Mouse (Mus musculus) stomach, embryonic 15.5 days (tissue): Measurements from ENCODE around the gene Olfr592. TPM values are rescaled to one million over a fixed set of nuclear protein-coding genes. Genes with fewer than 3 reads are reported as not detected.
"Not testable (repeated sequence)": the region's sequence is repeated elsewhere in the genome, so short reads cannot be mapped to it uniquely, and the experiment has no call there.

Source experiments
- ATAC-seq: fragments of 200-750 bp; cut with Nextera tagmentation; 2 replicates; pipeline ENCODE4 v1.8.0; 2017; ENCODE audit warnings: low read depth, moderate number of reproducible peaks, moderate TSS enrichment; ENCODE audit not compliant: insufficient read depth, low FRiP score
- H3K27ac ChIP-seq: fragments of 300-500 bp; sonication (generic); 2 replicates; pipeline ENCODE4 v1.5.1; 2015; ENCODE audit warnings: mild to moderate bottlenecking, inconsistent platforms
- H3K27me3 ChIP-seq: fragments of 300-500 bp; sonication (generic); replicated peaks from 2 replicates; pipeline ENCODE4 v1.6.1; 2015; ENCODE audit warnings: inconsistent platforms
- H3K36me3 ChIP-seq: fragments of 300-500 bp; sonication (generic); 2 replicates; pipeline ENCODE4 v1.6.1; 2015; ENCODE audit warnings: inconsistent platforms
- H3K4me1 ChIP-seq: fragments of 300-500 bp; sonication (generic); 2 replicates; pipeline ENCODE4 v1.6.1; 2015; ENCODE audit warnings: inconsistent platforms
- H3K4me2 ChIP-seq: fragments of 300-500 bp; sonication (generic); 2 replicates; pipeline ENCODE4 v1.6.1; 2015; ENCODE audit warnings: mild to moderate bottlenecking, inconsistent platforms
- H3K4me3 ChIP-seq: fragments of 300-500 bp; sonication (generic); replicated peaks from 2 replicates; pipeline ENCODE4 v1.5.1; 2015; ENCODE audit warnings: inconsistent platforms
- H3K9ac ChIP-seq: fragments of 300-500 bp; sonication (generic); 2 replicates; pipeline ENCODE4 v1.6.1; 2015; ENCODE audit warnings: inconsistent platforms
- H3K9me3 ChIP-seq: fragments of 300-500 bp; sonication (generic); 2 replicates; pipeline ENCODE4 v1.6.1; 2016; ENCODE audit warnings: inconsistent platforms
- WGBS: fragments of 180-500 bp; shearing (Covaris S2); methylation state at CpG from one replicate; pipeline ENCODE4 v1.1.7; 2015; 5-methylcytosine and 5-hydroxymethylcytosine counted together
- polyA plus RNA-seq: library from polyadenylated mRNA; unstranded; fragments of >200 nt; fragmentation: Nextera tagmentation; extraction: Ambion mirVana; gene quantifications from 2 replicates; pipeline ENCODE4 v1.2.1, GENCODE M21; 2015

The Olfr592 gene
- polyA plus RNA-seq: not detected in 2 replicates

GRCm38 (mm10) chr7:103184503-103184902, at the start of gene Olfr592:
Gene Olfr592, plus strand, starts transcription at chr7:103184803.
- H3K27me3 ChIP-seq, H3K4me3 ChIP-seq, ATAC-seq, H3K4me1 ChIP-seq, H3K9ac ChIP-seq, H3K9me3 ChIP-seq, H3K36me3 ChIP-seq, H3K27ac ChIP-seq, H3K4me2 ChIP-seq: not testable (repeated sequence)
- WGBS: 78% methylated on average over 1 of the region's 1 CpGs

GRCm38 (mm10) chr7:103140579-103140978, 44.0 kb upstream of the Olfr592 start, which contains the start of gene Olfr588-ps1:
Gene Olfr588-ps1, plus strand, starts transcription at chr7:103140879.
- H3K27ac ChIP-seq: no peak within 1 kb of the TSS
- 78% methylated on average over 1 of the region's 1 CpGs for WGBS
- no peak within 1 kb of the TSS for H3K4me3 ChIP-seq
- H3K27me3 ChIP-seq: no peaks in the 10 kb centered on the region
- ATAC-seq: no peak
- no peaks in the 10 kb centered on the region for H3K36me3 ChIP-seq
- H3K9me3 ChIP-seq: no peaks in the 10 kb centered on the region
- no peak within 1 kb of the TSS for H3K4me2 ChIP-seq
- H3K9ac ChIP-seq: no peak within 1 kb of the TSS
- no peaks in the 10 kb centered on the region for H3K4me1 ChIP-seq

GRCm38 (mm10) chr7:103156256-103156655, 28.3 kb upstream of the Olfr592 start, which contains the start of gene Olfr589:
Gene Olfr589, minus strand, starts transcription at chr7:103156356.
- Histone ChIP-seq H3K4me1 (no peaks in the 10 kb centered on the region), H3K27ac (no peak within 1 kb of the TSS), H3K9me3 (no peaks in the 10 kb centered on the region), H3K36me3 (no peaks in the 10 kb centered on the region), H3K27me3 (no peaks in the 10 kb centered on the region), H3K4me2 (no peak within 1 kb of the TSS), H3K4me3 (no peak within 1 kb of the TSS), H3K9ac (no peak within 1 kb of the TSS)
- 59% methylated on average over 2 of the region's 2 CpGs for WGBS
- no peak for ATAC-seq

- Histone ChIP-seq H3K27ac (no peak overlapping the region), H3K4me2 (no peak overlapping the region), H3K4me3 (no peak overlapping the region), H3K36me3 (no peaks in the 10 kb centered on the region), H3K9me3 (no peaks in the 10 kb centered on the region), H3K4me1 (no peaks in the 10 kb centered on the region), H3K9ac (no peak overlapping the region), H3K27me3 (no peaks in the 10 kb centered on the region)
- 72% methylated on average over 5 of the region's 5 CpGs for WGBS
- ATAC-seq: no peak
Measured at GRCm38 (mm10) chr7:103169697-103170096, 14.9 kb upstream of the Olfr592 start.

- Histone ChIP-seq H3K36me3 (no peaks in the 10 kb centered on the region), H3K4me3 (no peak within 1 kb of the TSS), H3K4me2 (no peak within 1 kb of the TSS), H3K27me3 (no peaks in the 10 kb centered on the region), H3K9me3 (no peaks in the 10 kb centered on the region), H3K27ac (no peak within 1 kb of the TSS), H3K9ac (no peak within 1 kb of the TSS), H3K4me1 (no peaks in the 10 kb centered on the region)
- no peak for ATAC-seq
- WGBS: 80% methylated on average over 1 of the region's 1 CpGs
Measured at GRCm38 (mm10) chr7:103178240-103178639, 6.4 kb upstream of the Olfr592 start, which contains the start of gene Olfr591. Gene Olfr591, minus strand, starts transcription at chr7:103178340.

GRCm38 (mm10) chr7:103211562-103211961, 27.0 kb downstream of the Olfr592 start, which contains the start of gene Olfr593:
Gene Olfr593, plus strand, starts transcription at chr7:103211862.
- H3K27me3 ChIP-seq: no peaks in the 10 kb centered on the region
- 70% methylated on average over 1 of the region's 1 CpGs for WGBS
- no peak within 1 kb of the TSS for H3K9ac ChIP-seq
- H3K4me1 ChIP-seq: no peaks in the 10 kb centered on the region
- no peak within 1 kb of the TSS for H3K4me2 ChIP-seq
- H3K4me3 ChIP-seq: no peak within 1 kb of the TSS
- no peaks in the 10 kb centered on the region for H3K9me3 ChIP-seq
- no peak within 1 kb of the TSS for H3K27ac ChIP-seq
- no peaks in the 10 kb centered on the region for H3K36me3 ChIP-seq
- no peak for ATAC-seq

GRCm38 (mm10) chr7:103212050-103212449, 27.4 kb downstream of the Olfr592 start:
- H3K9me3 ChIP-seq, ATAC-seq, H3K4me3 ChIP-seq, H3K4me1 ChIP-seq, H3K27ac ChIP-seq, H3K9ac ChIP-seq, H3K4me2 ChIP-seq, H3K27me3 ChIP-seq, H3K36me3 ChIP-seq: not testable (repeated sequence)
- 87% methylated on average over 5 of the region's 5 CpGs for WGBS

- no peaks in the 10 kb centered on the region for H3K27me3 ChIP-seq
- H3K36me3 ChIP-seq: no peaks in the 10 kb centered on the region
- ATAC-seq: no peak
- no peak within 1 kb of the TSS for H3K4me3 ChIP-seq
- H3K4me2 ChIP-seq: no peak within 1 kb of the TSS
- H3K9me3 ChIP-seq: no peaks in the 10 kb centered on the region
- no peak within 1 kb of the TSS for H3K9ac ChIP-seq
- H3K4me1 ChIP-seq: no peaks in the 10 kb centered on the region
- no peak within 1 kb of the TSS for H3K27ac ChIP-seq
Measured at GRCm38 (mm10) chr7:103216696-103217095, 32.1 kb downstream of the Olfr592 start, which contains the start of gene Olfr594. Gene Olfr594, plus strand, starts transcription at chr7:103216996.

Other genes with a start within 250 kb of the Olfr592 start
- gene Olfr573-ps1, start 242.2 kb upstream of the Olfr592 start, polyA plus RNA-seq: not detected in 2 replicates
- gene Olfr574, start 236.3 kb upstream of the Olfr592 start, polyA plus RNA-seq: not detected in 2 replicates
- not detected in 2 replicates for gene Olfr575, start 226.0 kb upstream of the Olfr592 start, polyA plus RNA-seq
- gene Olfr576, start 222.1 kb upstream of the Olfr592 start, polyA plus RNA-seq: not detected in 2 replicates
- gene Olfr577, start 208.9 kb upstream of the Olfr592 start, polyA plus RNA-seq: not detected in 2 replicates
- gene Olfr578, start 195.5 kb upstream of the Olfr592 start, polyA plus RNA-seq: not detected in 2 replicates
- not detected in 2 replicates for gene Olfr582, start 146.8 kb upstream of the Olfr592 start, polyA plus RNA-seq
- not detected in 2 replicates for gene Olfr583, start 133.5 kb upstream of the Olfr592 start, polyA plus RNA-seq
- gene Olfr584, start 102.9 kb upstream of the Olfr592 start, polyA plus RNA-seq: not detected in 2 replicates
- gene Olfr585, start 87.1 kb upstream of the Olfr592 start, polyA plus RNA-seq: not detected in 2 replicates
- gene Olfr586, start 59.2 kb upstream of the Olfr592 start, polyA plus RNA-seq: not detected in 2 replicates
- gene Olfr588-ps1, start 43.9 kb upstream of the Olfr592 start, polyA plus RNA-seq: not detected in 2 replicates
- not detected in 2 replicates for gene Olfr589, start 28.4 kb upstream of the Olfr592 start, polyA plus RNA-seq
- gene Olfr591, start 6.5 kb upstream of the Olfr592 start, polyA plus RNA-seq: not detected in 2 replicates
- not detected in 2 replicates for gene Olfr593, start 27.1 kb downstream of the Olfr592 start, polyA plus RNA-seq
- not detected in 2 replicates for gene Olfr594, start 32.2 kb downstream of the Olfr592 start, polyA plus RNA-seq
- gene Usp17ld, start 67.7 kb downstream of the Olfr592 start, polyA plus RNA-seq: not detected in 2 replicates
- gene Olfr596, start 120.8 kb downstream of the Olfr592 start, polyA plus RNA-seq: not detected in 2 replicates
- gene Olfr597, start 131.5 kb downstream of the Olfr592 start, polyA plus RNA-seq: not detected in 2 replicates
- not detected in 2 replicates for gene Olfr598, start 138.8 kb downstream of the Olfr592 start, polyA plus RNA-seq
- gene Olfr599, start 151.1 kb downstream of the Olfr592 start, polyA plus RNA-seq: not detected in 2 replicates
- gene Olfr600, start 164.9 kb downstream of the Olfr592 start, polyA plus RNA-seq: not detected in 2 replicates
- not detected in 2 replicates for gene Olfr601, start 177.9 kb downstream of the Olfr592 start, polyA plus RNA-seq
- not detected in 2 replicates for gene Olfr603, start 201.4 kb downstream of the Olfr592 start, polyA plus RNA-seq
- gene Usp17lc, start 230.3 kb downstream of the Olfr592 start, polyA plus RNA-seq: not detected in 2 replicates